Mouse (Mus musculus): ENCODE data around the gene Cmss1.
"Not testable (repeated sequence)": the region's sequence is repeated elsewhere in the genome, so short reads cannot be mapped to it uniquely, and the experiment has no call there.

Gene Cmss1

DNA sequence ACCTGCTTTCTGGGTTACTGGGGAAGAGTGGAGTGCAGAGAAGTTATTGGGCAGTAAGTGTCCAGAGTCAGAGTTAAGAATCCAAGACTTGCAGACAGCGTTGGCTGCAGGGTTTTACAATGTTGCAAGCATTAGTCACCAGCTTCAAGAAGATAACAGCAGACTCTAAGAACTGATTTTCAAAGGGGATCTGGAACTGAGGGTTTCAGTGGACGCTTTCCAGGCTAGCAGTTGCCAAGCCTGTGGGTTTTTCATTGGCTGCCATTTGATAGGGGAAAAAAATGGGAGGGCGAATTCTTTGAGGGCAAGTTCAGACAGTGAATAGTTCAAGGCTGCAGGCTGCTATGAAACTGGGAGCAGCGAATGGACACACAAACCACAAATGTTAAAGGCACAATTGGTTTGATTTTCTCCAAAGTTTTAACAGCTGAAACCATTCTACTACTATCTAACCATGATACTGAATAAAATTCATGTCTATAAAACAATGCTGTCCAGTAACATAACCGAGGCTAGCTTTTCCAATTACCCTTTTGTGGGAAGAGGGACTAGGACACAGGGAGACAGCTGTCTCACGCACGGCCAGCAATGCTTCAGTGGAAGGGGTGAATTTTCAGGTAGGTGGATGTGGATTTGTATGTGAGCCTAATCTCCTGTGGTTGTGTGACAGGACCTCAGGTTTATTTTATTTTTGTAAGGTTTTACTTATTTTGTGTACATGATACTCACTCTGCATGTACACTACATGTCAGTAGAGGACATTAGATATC lies 179.0 kb downstream of the Cmss1 start:
- ATAC-seq (ENCODE audit: low TSS enrichment), result no peak

DNA sequence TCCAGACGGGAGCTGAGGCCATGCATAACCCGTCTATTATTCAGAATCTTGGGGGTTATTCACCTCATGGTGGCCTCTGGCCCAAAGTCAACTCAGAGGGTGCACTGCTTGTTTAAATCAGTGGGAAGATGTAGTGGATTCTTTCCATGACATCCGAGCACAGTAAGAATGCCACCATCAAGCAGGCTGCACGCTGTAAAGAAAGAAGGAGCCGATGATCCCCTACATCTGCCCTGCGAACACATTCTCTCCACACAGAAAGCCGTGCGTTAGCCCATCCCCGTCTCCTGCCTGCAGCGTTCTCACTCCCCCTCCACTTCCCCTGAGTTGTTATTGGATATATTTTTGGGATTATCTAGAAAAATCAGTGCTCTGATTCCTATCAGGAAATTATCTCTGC lies 180.0 kb downstream of the Cmss1 start:
- ATAC-seq (ENCODE audit: low TSS enrichment), result no peak

DNA sequence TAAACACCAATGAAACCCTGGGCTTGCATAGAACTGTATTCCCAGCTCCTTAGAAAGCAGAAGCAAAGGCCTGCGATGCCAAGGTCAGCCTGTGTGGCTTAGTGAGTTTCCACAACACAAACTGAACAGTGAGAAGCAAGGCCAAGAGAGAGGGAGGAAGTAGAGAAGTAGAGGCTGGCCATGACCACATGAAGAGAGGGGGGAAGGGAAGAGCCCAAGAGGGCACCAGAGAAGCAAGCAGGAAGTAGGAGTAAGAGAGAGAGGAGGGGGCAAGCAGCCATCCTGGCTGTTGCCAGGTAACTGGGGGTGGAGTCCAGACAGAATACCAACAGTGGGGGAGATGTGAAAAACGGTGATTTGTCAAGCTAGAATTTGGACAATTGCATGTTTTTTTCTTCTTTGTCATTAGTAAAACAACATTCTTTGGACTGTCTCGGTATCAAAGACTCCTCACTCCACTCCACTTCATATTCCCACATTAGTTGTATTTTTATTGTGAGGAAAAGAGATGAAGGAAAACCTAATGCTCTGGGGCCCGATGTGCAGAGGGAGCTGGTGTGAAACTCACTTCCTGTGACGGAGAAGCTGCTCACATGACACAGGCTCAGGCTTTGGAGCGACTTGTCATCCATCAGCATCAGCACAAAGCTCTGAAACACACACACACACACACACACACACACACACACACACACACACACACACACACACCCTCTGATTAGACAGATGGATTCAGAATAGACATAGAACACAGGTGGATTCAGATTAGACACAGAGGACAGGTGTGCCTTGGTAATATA lies 183.5 kb downstream of the Cmss1 start:
- no peak for ATAC-seq (ENCODE audit: low TSS enrichment)

DNA sequence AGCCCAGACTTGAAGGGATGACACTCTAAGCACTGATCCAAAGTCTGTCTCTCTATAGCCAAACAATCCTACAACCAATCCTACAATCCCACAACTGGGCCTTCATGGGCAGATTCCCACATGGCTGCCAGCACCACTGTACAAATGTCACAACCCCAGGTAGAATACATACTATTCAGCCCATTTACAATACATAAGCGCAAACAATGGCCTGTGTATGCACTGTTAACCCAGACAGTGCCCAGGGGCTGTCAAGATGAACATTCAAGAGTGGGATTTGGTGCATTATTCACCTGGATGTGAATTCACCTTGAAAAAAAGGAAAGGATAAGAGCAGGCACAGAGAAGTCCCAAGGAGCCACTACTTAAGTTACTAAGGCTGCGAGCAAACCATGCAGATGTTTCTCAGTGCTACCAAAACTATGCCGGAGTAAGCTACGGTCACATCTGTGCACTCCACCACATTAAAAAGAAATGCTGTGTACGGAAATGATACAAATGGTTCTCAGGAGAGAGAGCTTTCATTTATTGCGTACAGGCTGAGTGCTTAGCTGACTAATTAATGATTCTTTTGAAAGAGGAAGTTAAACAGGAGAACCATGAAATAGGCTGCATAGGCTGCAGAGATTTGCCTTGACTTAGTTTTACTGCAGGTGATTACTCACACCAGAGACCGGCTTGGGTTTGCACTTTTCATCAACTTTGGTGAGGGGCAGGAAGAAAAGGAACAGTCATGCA lies 184.8 kb downstream of the Cmss1 start:
- ATAC-seq (ENCODE audit: low TSS enrichment), result no peak

DNA sequence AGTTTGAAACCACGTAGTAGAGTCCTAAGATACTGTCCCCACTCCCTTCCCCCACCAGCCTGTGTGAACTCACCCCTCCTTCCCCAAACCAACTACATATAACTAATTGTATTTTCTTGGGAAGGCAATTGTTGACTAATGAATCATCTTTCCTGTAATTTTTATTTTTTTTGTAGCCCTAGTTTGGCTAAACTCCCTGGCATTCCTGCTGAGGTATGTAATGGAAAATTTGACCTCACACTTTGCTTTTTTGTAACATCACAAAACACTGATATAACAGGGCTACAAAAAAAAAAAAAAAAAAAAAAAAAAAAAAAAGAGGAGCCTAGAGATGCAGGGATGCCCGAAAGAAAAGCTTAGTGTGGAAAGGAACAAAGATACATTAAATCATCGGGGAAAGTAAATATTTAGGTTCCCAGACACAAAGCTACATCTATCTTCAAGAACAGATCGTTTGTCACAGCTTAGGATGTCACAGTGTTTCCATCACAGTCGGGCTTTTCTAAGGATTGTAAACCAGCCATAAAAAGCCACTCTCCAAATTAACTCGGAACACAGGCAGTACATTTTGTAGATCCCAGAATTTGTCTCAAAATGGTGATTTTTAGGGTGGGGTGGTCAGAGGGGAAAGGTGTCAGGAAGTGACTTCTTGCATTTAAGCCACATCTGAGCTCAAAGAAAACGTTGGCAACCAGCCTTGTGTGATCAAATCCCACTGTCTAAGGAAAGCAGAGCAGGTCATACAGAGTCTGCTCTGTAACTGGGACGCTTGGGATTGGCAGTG lies 185.7 kb downstream of the Cmss1 start:
- ATAC-seq (ENCODE audit: low TSS enrichment), result no peak

DNA sequence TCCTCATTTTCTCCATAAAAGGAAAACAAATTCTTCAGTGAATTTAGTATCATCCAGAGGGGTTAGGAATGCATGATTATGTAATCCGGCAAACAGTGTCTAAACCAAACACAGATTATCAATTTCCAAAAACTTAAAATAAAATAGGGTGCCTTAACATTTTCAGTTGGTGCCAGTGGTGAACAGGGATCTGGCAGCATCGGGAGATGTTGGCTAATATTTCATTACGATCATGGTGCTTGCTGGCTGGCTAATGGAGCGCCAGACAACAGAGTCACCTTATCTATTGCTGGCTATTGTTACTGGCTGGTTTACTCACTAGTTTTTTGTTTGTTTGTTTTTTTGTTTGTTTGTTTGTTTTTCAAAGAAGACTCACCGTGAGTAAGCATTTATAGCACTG lies 186.8 kb downstream of the Cmss1 start:
- ATAC-seq (ENCODE audit: low TSS enrichment), result no peak

DNA sequence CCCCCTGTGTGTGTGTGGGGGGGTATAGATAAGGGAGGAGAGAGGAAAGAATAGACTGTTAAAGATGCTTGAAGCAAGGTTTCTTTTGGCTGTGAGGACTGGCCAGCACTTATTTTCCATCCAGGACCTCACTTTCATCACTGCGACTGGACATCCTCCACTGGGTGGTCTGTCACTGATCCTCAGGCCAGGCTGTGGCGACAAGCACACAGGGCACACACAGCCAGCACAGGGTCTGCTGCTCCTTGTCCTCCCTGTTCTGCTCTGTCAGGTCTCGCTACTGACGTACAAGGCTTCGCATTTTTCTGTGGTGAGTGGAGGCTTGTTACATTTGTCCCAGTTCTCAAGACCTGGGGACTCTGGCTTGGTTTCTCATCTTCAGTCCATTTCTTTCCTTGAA lies 187.3 kb downstream of the Cmss1 start:
- no peak for ATAC-seq (ENCODE audit: low TSS enrichment)

DNA sequence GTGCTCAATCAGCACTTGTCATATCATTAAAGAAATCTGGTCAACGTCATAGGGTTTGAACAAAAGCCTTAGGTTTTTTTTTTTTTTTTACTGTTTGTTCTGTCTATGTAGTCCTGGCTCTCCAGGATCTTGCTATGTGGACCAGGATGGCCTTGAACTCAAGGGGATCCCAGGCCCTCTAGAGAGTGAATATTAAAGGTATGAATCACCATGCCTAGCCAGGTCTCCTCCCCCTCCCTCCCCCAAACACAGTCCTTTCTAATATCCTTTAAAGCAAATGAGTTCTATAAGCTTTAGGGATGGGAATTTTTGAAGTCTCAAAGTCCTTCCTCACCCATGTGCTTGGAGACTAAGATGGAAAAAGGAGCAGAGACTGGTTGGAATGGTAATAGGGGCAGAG lies 188.7 kb downstream of the Cmss1 start:
- ATAC-seq (ENCODE audit: low TSS enrichment), result no peak

DNA sequence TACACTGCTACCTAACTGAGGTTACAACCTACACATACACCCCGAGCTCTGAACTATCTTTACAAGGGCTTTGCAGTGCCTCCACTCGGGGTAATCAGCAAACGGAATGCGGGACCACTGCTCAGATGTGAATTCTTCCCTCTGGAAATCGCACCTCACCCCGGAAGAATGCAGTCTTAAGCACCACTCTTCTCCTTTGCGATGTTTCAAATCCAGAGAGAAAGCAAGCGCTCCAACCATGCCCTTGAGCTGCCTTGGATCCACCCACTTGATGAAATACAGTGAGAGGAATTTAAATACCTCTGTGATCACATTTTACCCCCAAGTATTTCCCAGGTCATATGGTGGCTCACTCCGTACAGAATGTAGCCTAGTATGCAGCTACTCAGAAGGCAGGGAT lies 189.6 kb downstream of the Cmss1 start:
- ATAC-seq (ENCODE audit: low TSS enrichment), result no peak

DNA sequence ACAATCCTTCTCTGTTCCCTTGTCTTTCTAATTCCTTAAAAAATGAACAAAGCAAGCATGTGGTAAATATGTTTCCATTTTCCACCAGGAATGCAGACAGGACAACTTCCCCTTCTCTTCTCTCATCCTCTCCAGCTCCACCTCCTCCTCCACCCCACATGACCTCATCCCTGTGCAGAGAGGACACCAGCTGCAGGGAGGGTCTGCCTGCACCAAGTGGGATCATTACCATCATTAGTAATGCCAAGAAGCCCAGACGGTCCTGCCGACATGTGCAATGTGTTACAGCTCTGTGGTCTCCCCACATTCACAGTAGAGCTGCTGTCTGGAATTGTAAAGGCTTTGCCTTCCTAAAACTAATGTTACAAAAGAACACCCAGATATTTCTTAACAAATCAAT lies 190.6 kb downstream of the Cmss1 start:
- no peak for ATAC-seq (ENCODE audit: low TSS enrichment)

DNA sequence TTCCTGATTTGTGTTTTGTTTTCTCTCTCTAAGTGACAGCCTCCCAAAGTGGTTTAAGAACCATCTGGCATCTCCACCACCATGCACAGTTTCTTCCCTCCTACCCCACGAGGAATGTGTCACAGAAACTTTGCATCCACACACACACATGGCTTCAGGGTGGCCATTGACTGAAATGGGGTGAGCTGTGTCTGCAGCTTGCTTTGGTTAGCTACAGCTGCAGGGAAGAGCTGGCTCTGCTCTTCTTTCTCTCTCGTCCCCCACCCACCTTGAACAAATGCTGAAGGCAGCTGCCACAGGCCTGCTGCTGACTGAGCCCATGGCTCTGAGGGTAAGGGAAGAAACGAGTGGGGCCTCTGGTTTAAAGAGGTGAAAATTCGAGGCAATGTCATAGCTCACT lies 193.9 kb downstream of the Cmss1 start:
- ATAC-seq (ENCODE audit: low TSS enrichment), result peak; percentile 97

DNA sequence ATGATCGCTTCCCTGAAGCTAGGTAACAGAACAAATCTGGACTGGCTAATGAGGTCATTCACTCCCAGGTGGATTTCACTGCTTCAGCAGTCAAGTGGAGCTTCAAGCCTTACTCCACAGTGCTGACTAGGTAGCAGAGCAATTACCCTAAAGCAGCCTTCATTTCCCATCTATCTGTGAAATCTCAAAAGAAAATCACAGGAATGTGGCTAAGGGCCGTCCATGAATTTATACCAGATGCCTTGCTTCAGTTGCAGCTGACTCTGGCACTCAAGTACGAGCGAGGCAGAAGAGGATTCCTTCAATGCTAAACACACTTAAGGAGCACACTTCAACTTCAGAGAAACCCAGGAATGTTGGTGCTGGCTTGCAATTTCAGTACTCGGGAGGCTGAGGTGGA lies 202.8 kb downstream of the Cmss1 start:
- no peak for ATAC-seq (ENCODE audit: low TSS enrichment)

DNA sequence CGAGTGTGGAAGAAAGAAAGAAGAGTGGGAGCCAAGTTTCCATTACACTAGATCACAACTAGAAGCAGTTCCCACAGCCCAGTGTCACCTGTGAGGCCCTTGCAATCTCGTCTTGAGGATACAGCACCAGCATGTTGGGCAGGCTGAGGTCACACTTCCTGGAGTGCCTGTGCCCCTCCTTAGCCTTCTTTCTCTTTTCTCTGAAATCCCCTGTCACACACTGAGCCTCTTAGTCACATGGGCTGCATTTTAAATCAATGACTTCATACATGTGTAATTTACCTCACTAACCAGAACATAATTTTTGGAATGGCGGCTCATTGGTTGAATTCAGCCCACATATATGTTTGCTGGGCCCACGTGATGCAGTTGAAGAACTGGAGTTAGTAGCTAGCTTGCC lies 203.8 kb downstream of the Cmss1 start:
- no peak for ATAC-seq (ENCODE audit: low TSS enrichment)

DNA sequence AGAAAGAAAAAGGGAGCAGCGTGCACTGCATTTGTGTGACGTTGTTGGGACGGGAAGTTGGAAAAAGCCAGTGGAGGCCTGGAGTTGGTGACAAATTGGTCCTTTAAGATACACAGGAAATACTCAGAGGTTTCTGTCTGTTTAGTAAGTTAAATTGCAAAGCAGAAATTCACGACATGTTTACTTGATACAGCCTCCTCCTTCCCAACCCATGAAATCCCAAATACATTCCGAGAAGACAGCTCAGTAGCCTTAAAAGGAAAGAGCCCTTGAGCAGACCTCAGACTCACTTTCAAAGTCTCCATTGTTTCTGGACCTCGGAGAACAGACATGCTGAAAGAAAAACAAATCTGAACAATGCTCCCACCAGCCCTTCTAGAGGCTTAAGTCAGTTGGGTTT lies 205.0 kb downstream of the Cmss1 start:
- ATAC-seq (ENCODE audit: low TSS enrichment), result no peak

DNA sequence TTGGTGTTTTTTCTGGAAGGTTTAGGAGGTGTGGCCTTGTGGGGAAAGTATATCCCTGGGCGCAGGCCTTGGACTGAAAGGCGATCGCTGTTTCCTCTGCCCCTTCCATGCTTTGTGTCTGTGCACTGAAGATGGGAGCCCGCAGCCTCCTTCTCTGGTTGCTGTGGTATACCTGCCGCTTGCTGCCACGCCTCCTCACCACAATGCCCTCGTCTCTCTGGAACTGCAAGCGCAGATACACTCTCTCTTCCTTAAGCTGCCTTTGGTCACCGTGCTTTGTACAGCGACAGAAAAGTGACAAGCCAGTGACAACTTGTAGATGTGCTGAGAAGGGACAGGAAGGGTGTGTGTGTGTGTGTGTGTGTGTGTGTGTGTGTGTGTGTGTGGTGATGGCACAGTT lies 207.1 kb downstream of the Cmss1 start:
- ATAC-seq (ENCODE audit: low TSS enrichment), result no peak

DNA sequence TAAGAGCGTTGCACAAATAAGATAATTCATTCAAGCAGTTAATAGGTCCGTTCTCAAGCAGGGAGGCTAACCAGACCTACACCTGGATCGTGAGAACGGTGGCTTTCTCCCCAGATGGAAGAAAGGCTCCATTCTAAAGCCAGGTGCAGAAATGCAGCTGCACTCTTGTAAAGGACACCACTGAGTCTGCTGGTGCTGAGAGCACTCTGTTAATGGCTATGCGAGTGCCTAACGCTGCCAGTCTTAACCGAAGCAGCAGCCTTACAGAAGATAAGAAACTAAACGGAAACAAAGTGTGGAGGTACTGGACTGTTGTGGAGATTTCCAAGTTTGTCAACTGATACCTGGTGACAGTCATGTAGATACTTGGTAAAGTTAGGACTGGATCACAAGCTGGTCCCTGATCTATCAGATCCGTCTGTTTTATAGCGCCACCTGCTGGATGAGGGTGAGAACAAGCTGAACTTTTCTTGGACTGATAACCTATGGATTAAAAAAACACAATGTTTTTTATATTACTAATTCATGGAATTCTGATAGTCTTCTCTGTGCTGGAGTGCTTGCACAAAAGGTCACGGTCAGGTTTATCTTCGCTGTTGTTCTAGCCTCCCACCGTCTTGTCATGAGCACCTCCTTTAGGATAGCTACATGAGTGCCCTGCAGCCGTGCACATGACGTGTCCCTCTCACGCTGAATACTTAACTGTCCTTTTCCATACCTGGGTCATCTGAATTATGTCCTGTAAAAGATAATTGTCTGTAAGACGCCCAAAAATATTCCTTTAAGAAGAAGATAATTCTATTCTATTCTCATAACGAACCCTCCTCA lies 208.1 kb downstream of the Cmss1 start:
- ATAC-seq (ENCODE audit: low TSS enrichment), result peak; percentile 81

DNA sequence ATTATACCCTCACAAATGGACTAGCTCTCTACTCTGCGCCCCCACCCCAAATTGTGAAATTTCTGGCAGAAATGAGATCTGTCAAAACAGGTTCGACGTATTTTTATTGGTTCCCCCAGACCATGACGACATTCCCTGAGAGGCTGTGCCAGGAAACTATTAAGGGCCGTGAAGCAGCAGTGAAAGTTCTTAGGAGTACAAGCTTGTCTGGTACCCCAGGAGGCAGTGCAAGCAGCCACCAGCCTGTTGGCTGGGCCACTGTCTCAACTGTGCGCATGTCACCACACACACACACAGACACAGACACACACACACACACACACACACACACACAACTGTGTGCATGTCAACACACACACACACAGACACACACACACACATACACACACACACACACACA lies 208.8 kb downstream of the Cmss1 start:
- no peak for ATAC-seq (ENCODE audit: low TSS enrichment)

DNA sequence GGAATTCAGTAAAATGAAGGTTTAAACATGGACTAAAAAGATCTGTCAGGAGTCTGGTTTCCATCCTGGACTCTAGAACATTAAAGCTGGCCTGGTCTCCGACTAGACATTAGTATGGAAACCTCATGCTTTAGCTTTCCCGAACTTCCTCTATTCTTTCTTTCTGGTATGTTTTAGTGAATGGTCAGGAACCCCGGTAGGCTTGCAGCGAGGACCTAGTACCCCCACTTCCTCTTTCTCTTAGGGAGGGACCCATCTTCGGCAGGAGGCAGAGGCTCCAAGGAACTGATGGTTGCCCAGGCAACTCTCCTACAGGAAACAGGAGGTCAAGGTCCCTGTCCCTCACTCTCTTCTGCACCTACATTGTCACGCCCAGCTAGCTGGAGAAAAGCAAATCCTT lies 210.4 kb downstream of the Cmss1 start:
- no peak for ATAC-seq (ENCODE audit: low TSS enrichment)

DNA sequence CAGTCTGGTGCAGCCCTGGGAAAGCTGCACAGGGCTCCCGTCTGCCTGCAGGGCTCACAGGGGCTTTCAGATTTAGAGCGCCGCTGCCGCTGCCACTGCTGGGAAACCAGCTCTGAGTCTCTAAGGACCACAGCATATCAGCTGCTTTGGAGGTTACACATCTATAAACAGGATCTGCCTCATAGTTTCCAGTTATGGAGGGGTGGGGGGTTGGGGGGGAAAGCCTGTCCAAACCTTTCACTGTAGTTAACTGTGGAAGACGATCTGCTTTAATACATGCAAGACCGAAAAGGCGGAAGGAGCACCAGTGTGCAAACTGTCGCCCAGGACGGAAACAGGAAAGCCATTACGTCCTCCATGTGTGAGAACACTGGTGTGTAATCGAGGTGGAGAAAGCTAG lies 213.5 kb downstream of the Cmss1 start:
- ATAC-seq (ENCODE audit: low TSS enrichment), result no peak

DNA sequence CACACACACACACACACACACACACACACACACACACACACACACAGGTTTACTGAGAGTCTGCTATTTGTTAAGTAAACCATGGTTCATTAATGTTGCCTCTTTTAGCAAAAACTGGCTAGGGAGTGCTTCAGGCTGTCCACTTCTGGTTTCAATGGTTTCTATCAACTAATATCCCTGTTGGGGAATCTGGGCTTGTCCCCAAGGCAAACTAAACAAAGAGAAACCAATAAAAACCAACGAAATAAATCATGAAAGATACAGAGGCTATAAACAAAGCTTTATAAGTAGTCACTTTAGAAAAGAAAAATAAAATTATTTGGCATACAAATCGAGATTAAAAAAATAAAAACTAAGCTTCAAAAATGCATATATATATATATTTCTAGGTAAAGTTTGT lies 214.2 kb downstream of the Cmss1 start:
- no peak for ATAC-seq (ENCODE audit: low TSS enrichment)

DNA sequence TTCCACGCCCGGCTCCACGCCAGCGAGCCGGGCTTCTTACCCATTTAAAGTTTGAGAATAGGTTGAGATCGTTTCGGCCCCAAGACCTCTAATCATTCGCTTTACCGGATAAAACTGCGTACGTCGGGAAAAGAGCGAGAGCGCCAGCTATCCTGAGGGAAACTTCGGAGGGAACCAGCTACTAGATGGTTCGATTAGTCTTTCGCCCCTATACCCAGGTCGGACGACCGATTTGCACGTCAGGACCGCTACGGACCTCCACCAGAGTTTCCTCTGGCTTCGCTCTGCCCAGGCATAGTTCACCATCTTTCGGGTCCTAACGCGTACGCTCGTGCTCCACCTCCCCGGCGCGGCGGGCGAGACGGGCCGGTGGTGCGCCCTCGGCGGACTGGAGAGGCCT lies 215.5 kb downstream of the Cmss1 start:
- not testable (repeated sequence) for ATAC-seq (ENCODE audit: low TSS enrichment)

Measured in frontal cortex, adult (tissue).